Mouse (Mus musculus) testis, postnatal 10 days (tissue): ENCODE measurements around the gene 9030025P20Rik.
"Not testable (repeated sequence)": the region's sequence is repeated elsewhere in the genome, so short reads cannot be mapped to it uniquely, and the experiment has no call there.

Source experiments
- DNase-seq: peaks from one replicate; pipeline ENCODE4 v3.0.0; 2021; ENCODE audit warnings: low spot score

The 9030025P20Rik gene

DNA sequence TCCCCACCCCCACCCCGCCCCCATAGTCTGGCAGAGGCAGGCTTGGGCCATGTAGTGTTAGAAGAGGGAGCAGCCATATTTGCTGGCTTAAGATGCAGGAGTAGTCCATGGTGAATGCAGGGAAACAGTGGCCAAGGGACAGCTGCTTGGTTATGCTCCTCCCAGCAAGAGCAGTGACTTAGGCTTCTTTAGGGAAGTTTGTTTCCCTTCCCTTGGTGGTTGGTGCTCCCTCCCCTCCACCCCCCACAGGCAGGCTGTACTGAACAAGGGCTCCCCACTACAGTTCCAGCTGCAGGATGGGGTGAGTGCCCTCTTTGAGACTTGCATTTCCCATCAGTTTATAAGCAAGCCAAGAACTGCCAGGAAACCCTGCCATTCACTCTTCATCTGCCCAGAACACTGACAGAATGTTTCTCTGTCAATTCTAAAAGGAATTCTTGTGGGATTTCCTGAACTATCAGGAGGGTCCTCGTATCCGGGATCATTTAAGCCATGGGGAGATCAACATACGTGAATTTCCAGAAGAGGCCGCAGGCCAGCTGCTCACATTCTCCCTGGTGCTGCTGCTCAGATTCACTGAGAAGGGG, 11.9 kb downstream of the 9030025P20Rik start:
- not testable (repeated sequence) for DNase-seq

DNA sequence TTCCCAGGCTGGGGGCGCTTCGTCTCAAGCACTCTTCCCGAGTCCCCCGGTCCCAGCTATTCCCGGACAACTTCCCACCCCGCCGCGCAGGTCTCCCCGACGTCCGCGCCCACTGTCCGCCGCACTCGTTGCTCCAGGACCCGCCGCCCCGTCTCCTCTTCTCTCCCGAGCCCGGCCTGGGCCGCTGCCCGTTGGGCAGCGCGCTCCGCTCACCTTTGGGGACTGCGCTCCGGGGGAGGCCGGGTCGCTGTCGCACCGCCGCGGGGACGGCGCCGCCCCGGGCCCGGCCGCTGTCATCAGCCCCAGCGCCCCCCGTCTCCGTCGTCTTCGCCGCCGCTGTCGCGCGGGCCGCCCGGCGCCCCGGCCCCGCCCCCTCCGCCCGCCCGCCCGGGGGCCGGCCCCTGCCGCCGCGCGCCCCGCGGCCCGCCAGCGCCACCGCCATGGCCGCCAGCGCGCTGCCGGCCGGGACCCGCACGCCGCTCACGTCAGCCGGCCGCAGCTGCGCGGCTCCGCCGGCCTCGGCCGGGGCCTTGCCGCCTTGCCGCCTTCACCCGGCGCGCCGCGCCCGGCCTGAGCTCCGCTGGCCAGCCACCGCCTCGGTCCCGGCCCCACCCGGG, 14.4 kb downstream of the 9030025P20Rik start:
- not testable (repeated sequence) for DNase-seq

DNA sequence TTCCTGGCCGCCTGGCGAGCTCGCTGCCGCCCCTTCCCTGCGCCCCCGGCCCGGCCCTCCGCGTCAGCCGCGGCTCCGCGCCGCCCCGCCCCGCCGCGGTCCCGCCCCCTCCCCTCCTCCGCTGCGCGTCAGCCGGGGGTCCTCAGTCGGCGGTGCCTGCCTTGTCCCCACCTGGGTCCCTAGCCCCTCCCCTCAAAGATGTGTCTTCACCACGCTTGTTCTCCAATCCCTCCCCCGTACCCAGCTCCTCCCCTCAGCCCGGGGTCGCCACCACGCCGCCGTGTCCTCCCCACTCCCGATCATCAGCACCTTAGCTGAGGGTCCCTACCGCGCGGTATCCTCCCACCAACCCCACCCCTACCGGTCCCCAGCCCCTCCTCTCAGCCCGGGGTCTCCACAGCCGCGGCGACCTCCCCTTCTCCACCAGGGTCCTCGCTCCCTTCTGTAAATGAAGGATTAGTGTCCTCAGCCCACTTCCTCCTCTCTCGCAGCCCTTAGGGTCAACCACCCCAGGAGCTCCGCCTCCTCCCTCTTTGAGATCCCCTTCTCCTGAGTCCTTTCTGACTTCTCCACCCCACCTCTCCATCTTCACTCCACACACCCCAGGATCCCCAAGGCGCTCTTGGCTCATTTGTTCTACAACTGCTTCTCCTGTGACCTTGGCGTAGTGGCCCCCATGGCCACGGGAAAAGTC, 15.0 kb downstream of the 9030025P20Rik start:
- DNase-seq: not testable (repeated sequence)

DNA sequence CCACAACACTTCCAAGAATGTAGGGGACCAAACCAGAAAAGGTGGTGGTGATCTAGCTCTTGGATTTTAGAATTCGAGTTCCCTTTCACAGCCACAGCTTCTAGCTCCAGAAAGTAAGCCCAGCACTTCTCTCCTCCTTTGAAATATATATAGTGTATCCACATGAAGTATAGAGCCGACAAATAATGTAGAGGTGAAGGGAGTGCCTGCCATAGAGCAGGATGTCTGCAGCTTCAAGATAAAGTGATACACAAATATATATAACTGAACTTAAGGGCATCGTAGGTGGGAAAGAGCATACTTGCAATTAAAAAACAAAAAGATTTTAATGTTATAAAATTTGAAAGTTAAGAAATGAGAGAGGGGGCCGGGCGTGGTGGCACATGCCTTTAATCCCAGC, 15.9 kb downstream of the 9030025P20Rik start:
- not testable (repeated sequence) for DNase-seq

DNA sequence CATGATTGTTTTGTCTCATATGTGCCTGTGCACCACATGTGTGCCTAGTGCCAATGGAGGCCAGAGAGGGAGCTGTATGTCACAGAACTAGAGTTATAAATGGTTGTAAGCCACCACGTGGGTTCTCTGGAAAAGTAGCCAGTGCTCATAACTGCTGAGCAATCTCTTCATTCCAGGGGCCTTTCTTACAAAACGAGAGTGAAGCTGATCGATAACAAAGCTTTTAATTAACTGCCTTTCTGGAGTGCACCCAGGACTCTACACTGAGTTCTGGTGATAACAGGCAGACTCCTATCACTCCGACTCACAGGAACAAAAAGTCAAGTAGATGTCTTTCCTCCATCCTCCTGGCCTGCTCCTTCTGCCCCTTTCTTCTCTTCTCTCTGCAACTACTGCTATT, 21.8 kb downstream of the 9030025P20Rik start:
- DNase-seq: not testable (repeated sequence)

DNA sequence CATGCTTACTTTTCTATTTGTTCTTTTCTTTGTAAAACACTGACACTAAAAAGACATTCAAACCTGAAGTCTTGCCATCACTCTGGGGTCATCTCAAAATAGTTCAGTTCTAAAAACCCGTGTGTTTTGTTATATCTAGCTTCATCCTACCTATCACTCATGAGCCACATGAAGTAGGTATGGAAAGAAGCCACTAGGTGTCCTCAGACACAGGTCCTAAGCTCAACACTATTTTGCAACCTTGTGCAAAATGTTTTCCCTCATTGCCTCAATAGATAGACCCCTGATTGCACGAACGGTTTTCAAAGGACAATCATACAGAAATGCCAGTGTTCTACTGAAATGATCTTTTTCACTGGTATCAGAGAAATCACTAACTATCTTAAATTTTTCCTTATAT, 30.8 kb downstream of the 9030025P20Rik start:
- not testable (repeated sequence) for DNase-seq

DNA sequence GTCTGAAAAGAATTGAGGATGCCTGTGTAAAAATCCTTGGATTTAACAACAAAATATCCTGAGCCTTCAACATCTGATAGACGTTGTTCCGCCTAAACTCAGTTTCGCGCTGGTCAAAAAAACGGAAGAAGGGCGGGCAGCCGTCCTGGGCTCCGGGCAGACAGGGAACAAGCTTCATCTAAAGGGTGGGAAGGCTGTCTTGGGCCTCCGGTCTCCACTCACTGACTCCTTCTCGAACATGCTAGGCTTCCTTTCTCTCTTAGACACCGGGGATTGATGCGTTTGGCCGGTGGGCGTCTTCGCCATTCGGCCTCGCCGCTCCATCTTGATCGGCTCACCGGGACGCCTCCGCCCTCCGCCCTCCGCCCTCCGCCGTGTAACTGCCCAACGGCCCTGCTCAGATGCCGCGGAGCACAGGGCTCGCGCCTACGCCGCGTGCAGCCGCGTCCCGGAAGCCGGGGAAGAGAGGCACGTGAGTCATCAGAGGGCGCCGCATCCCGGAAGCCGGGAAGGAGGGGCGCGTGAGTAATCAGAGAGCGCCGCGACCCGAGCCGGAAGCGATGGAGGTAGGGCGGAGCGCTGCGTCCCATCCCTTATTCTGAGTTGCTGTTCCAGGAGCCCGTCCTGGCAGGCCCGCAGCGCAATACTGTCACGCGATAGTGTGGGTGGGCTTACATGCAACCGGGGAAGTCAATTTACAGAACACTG, 31.6 kb downstream of the 9030025P20Rik start, which contains the start of gene Gm3435:
Gene Gm3435 (plus strand): TSS at position 471 of the 708 bp plus-strand sequence.
- not testable (repeated sequence) for DNase-seq

DNA sequence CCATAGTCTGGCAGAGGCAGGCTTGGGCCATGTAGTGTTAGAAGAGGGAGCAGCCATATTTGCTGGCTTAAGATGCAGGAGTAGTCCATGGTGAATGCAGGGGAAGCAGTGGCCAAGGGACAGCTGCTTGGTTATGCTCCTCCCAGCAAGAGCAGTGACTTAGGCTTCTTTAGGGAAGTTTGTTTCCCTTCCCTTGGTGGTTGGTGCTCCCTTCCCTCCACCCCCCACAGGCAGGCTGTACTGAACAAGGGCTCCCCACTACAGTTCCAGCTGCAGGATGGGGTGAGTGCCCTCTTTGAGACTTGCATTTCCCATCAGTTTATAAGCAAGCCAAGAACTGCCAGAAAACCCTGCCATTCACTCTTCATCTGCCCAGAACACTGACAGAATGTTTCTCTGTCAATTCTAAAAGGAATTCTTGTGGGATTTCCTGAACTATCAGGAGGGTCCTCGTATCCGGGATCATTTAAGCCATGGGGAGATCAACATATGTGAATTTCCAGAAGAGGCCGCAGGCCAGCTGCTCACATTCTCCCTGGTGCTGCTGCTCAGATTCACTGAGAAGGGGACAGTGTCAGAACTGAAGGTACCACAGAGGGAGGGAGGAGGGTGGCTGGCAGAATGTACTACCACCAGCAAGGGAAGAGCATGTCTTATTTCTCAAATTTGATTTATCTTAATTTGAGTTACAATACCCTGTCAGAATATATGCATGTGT, 43.4 kb downstream of the 9030025P20Rik start:
- peak; percentile 35 for DNase-seq

DNA sequence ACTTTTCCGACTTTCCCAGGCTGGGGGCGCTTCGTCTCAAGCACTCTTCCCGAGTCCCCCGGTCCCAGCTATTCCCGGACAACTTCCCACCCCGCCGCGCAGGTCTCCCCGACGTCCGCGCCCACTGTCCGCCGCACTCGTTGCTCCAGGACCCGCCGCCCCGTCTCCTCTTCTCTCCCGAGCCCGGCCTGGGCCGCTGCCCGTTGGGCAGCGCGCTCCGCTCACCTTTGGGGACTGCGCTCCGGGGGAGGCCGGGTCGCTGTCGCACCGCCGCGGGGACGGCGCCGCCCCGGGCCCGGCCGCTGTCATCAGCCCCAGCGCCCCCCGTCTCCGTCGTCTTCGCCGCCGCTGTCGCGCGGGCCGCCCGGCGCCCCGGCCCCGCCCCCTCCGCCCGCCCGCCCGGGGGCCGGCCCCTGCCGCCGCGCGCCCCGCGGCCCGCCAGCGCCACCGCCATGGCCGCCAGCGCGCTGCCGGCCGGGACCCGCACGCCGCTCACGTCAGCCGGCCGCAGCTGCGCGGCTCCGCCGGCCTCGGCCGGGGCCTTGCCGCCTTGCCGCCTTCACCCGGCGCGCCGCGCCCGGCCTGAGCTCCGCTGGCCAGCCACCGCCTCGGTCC, 45.7 kb downstream of the 9030025P20Rik start:
- DNase-seq: not testable (repeated sequence)

DNA sequence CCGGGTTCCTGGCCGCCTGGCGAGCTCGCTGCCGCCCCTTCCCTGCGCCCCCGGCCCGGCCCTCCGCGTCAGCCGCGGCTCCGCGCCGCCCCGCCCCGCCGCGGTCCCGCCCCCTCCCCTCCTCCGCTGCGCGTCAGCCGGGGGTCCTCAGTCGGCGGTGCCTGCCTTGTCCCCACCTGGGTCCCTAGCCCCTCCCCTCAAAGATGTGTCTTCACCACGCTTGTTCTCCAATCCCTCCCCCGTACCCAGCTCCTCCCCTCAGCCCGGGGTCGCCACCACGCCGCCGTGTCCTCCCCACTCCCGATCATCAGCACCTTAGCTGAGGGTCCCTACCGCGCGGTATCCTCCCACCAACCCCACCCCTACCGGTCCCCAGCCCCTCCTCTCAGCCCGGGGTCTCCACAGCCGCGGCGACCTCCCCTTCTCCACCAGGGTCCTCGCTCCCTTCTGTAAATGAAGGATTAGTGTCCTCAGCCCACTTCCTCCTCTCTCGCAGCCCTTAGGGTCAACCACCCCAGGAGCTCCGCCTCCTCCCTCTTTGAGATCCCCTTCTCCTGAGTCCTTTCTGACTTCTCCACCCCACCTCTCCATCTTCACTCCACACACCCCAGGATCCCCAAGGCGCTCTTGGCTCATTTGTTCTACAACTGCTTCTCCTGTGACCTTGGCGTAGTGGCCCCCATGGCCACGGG, 46.4 kb downstream of the 9030025P20Rik start:
- not testable (repeated sequence) for DNase-seq

DNA sequence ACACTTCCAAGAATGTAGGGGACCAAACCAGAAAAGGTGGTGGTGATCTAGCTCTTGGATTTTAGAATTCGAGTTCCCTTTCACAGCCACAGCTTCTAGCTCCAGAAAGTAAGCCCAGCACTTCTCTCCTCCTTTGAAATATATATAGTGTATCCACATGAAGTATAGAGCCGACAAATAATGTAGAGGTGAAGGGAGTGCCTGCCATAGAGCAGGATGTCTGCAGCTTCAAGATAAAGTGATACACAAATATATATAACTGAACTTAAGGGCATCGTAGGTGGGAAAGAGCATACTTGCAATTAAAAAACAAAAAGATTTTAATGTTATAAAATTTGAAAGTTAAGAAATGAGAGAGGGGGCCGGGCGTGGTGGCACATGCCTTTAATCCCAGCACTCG, 47.2 kb downstream of the 9030025P20Rik start:
- not testable (repeated sequence) for DNase-seq

DNA sequence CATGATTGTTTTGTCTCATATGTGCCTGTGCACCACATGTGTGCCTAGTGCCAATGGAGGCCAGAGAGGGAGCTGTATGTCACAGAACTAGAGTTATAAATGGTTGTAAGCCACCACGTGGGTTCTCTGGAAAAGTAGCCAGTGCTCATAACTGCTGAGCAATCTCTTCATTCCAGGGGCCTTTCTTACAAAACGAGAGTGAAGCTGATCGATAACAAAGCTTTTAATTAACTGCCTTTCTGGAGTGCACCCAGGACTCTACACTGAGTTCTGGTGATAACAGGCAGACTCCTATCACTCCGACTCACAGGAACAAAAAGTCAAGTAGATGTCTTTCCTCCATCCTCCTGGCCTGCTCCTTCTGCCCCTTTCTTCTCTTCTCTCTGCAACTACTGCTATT, 53.1 kb downstream of the 9030025P20Rik start:
- DNase-seq: not testable (repeated sequence)

DNA sequence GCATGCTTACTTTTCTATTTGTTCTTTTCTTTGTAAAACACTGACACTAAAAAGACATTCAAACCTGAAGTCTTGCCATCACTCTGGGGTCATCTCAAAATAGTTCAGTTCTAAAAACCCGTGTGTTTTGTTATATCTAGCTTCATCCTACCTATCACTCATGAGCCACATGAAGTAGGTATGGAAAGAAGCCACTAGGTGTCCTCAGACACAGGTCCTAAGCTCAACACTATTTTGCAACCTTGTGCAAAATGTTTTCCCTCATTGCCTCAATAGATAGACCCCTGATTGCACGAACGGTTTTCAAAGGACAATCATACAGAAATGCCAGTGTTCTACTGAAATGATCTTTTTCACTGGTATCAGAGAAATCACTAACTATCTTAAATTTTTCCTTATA, 62.2 kb downstream of the 9030025P20Rik start:
- DNase-seq: not testable (repeated sequence)
